Mouse (Mus musculus) left cerebral cortex, postnatal 25 days (tissue): Measurements from ENCODE around the gene Agmat. TPM values are rescaled to one million over a fixed set of nuclear protein-coding genes. Genes with fewer than 3 reads are reported as not detected.
"Not testable (repeated sequence)": the region's sequence is repeated elsewhere in the genome, so short reads cannot be mapped to it uniquely, and the experiment has no call there.

Experiments used
- DNase-seq, 2 experiments: peaks; one replicate each; pipeline ENCODE4 v3.0.0; 2022; ENCODE audit warnings: low spot score in 2 of 2, mixed read lengths in 1 of 2
- intact Hi-C: fragments of 180-260 bp; cut with DNase I; formaldehyde crosslinking; loops from one replicate; pipeline ENCODE4 v1.15.1; 2025
- total RNA-seq, 2 experiments: library from RNA; stranded (reverse); gene quantifications; 2 replicates each; pipeline ENCODE4 v1.2.3; 2021

Agmat gene
- total RNA-seq, 2 experiments from 2014 or later = 0.60 to 0.94 TPM

- peak in 1 of 2 experiments; percentile 42 for DNase-seq
Observed at GRCm38 (mm10) chr4:141767353-141768036, 21.0 kb downstream of the Agmat start.

GRCm38 (mm10) chr4:141769501-141770160 is 23.2 kb downstream of the Agmat start:
- no peak for DNase-seq
- intact Hi-C loops = no loop called here

More at GRCm38 (mm10) chr4:141767353-141768036, 21.0 kb downstream of the Agmat start:
- intact Hi-C loops = no loop called here

- intact Hi-C loops = no loop called here
- no peak for DNase-seq
Observed at GRCm38 (mm10) chr4:141771823-141772222, 25.4 kb downstream of the Agmat start.

- DNase-seq, intact Hi-C loops: not testable (repeated sequence)
Observed at GRCm38 (mm10) chr4:141773019-141773418, 26.5 kb downstream of the Agmat start.

GRCm38 (mm10) chr4:141779828-141780227 is 33.4 kb downstream of the Agmat start:
- intact Hi-C loops = no loop called here
- peak; percentile 62 to 93 for DNase-seq

GRCm38 (mm10) chr4:141781201-141781985 is 34.9 kb downstream of the Agmat start:
- peak in 1 of 2 experiments; percentile 39 for DNase-seq

GRCm38 (mm10) chr4:141784835-141785234 is 38.4 kb downstream of the Agmat start:
- DNase-seq = peak in 1 of 2 experiments; percentile 64
- intact Hi-C loops = no loop called here

More at GRCm38 (mm10) chr4:141781201-141781985, 34.9 kb downstream of the Agmat start:
- intact Hi-C loops = no loop called here

GRCm38 (mm10) chr4:141786141-141786540 is 39.7 kb downstream of the Agmat start:
- no peak for DNase-seq
- intact Hi-C loops = no loop called here

GRCm38 (mm10) chr4:141787046-141787445 is 40.6 kb downstream of the Agmat start:
- DNase-seq = no peak

GRCm38 (mm10) chr4:141787462-141787861 is 41.0 kb downstream of the Agmat start:
- DNase-seq = no peak
- intact Hi-C loops = no loop called here

More at GRCm38 (mm10) chr4:141787046-141787445, 40.6 kb downstream of the Agmat start:
- intact Hi-C loops = no loop called here

GRCm38 (mm10) chr4:141789564-141790218 is 43.2 kb downstream of the Agmat start:
- DNase-seq = no peak
- intact Hi-C loops = loop anchor here (2.0 kb wide), 1 partner anchor 67 kb away; the partner anchor contains the start of gene Ddi2

- peak; percentile 96 to 99 for DNase-seq
- intact Hi-C loops = loop anchor here (2.0 kb wide), 1 partner anchor 68 kb away; the partner anchor contains the start of gene Ddi2
Observed at GRCm38 (mm10) chr4:141790524-141790990, 44.1 kb downstream of the Agmat start, which contains the start of gene Dnajc16. Dnajc16 (minus strand) TSS chr4:141790931.

- DNase-seq = no peak
- intact Hi-C loops = loop anchor here (2.0 kb wide), 1 partner anchor 69 kb away; the partner anchor contains the start of gene Ddi2
Observed at GRCm38 (mm10) chr4:141791486-141791885, 45.0 kb downstream of the Agmat start.

GRCm38 (mm10) chr4:141791951-141792350 is 45.5 kb downstream of the Agmat start:
- intact Hi-C loops = loop anchor here (2.0 kb wide), 1 partner anchor 69 kb away; the partner anchor contains the start of gene Ddi2
- no peak for DNase-seq

GRCm38 (mm10) chr4:141792554-141793281 is 46.2 kb downstream of the Agmat start:
- intact Hi-C loops = no loop called here
- no peak for DNase-seq

GRCm38 (mm10) chr4:141793282-141794151 is 47.0 kb downstream of the Agmat start, which contains the start of gene Casp9:
Casp9 (plus strand) TSS chr4:141793612.
- intact Hi-C loops = no loop called here
- peak; percentile 95 to 98 for DNase-seq

- no peak for DNase-seq
- intact Hi-C loops = no loop called here
Observed at GRCm38 (mm10) chr4:141794152-141794535, 47.7 kb downstream of the Agmat start.
